Mouse (Mus musculus) heart, adult 2 months (tissue): ENCODE measurements at regions not wholly inside any gene's neighbourhood (a gene's known extent, or its start where the extent isn't known, plus 50 kb on each side); places are given as distances from the start of the nearest gene placed in this dataset.

ENCODE experiments used
- CTCF ChIP-seq: fragments of 200-600 bp; IDR thresholded peaks from 2 replicates; pipeline ENCODE4 v1.8.1; 2022; ENCODE audit warnings: antibody characterized with exemption, mild to moderate bottlenecking, moderate library complexity
- POLR2A ChIP-seq: fragments of 200-500 bp; IDR thresholded peaks from 2 replicates; pipeline ENCODE4 v1.6.1; 2011; ENCODE audit warnings: mild to moderate bottlenecking, low read depth, low read length, control low read depth; ENCODE audit not compliant: insufficient read depth

DNA sequence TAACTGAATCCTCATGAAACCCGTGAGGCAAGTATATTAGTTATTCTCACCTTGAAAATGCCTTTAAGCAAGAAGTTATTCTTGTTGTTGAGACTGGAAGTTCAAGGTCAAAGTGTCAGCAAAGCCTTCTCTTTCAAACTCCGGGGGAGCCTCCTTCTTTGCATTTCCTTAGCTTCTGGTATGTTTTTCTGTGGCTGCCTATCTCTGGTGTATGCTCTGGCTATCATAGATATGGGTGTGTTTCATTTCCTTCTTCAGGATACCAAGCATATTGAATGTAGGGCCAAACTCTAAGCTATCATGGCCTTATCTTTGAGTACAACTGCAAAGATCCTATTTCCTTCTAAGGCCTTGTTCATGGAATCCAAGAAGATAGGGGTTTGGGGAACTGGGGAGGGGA lies 213.1 kb upstream of the Atp5g3 start:
- TF ChIP-seq POLR2A: no peak
- no peak for TF ChIP-seq CTCF
